15 mouse cellular contexts compared by ENCODE assay signal in the genomic region with DNA sequence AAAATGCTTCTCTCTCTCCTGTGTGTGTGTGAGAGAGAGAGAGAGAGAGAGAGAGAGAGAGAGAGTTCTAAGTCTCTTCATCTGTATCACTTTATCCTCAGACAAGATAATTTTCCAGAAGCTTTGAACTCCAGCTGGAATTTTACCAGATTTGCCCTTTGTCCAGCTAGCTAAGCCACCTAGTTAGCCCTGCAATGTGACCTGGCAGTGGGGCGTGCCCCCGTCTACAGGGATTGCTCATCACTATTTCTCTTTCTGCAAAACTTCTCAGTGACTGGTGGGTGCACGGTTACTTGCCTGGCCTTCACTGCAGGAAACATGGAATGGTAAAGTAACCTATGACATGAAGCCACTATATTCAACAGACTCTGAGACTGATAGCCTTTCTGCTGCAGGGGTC.
DNase-seq lines count a peak whose midpoint lies in the region; TF ChIP-seq lines count a peak whose summit lies in the region.
"Had no signal": no experiment of that assay in that cellular context is flagged by ENCODE, and none has a peak within 500 bp of the region (broad histone marks: within the 10 kb centered on the region; RNA-seq: fewer than 3 reads in every experiment).

No protein-coding gene starts in this region.

- intact Hi-C loops in left cerebral cortex, postnatal 4 days (cut with DNase I): no loop called here

- H3K4me3 ChIP-seq in layer of hippocampus, adult 2 months: no peak overlapping the region
- H3K4me3 ChIP-seq: embryonic facial prominence, embryonic 15.5 days; hindbrain, embryonic 10.5 days had no signal

- peak overlapping the region; percentile 81; the same call in 1 of the 2 replicates for H3K27ac ChIP-seq in layer of hippocampus, adult 2 months
- H3K27ac ChIP-seq: hindbrain, embryonic 10.5 days; kidney, postnatal 0 days had no signal

- no peak for DNase-seq in layer of hippocampus, adult 2 months (ENCODE audit: low spot score in 2 of 2)
- no peak for DNase-seq in layer of hippocampus, postnatal 36 days
- DNase-seq in adrenal gland, adult 8-10 months: peak; percentile 41
- DNase-seq in kidney, adult 8-10 months: peak; percentile 63 to 71
- peak; percentile 30 for DNase-seq in yolk sac, embryonic 10.5 days (ENCODE audit: low spot score)
- DNase-seq in left cerebral cortex, postnatal 4 days: no peak
- DNase-seq in cerebellum, adult 9-11 months: no peak
- DNase-seq: cerebellum, adult 11-12 months; cerebellum, postnatal 36 days; lung, adult 18-20 months; lung, postnatal 36 days; right cerebral cortex, postnatal 25 days had no signal

- no peak for TF ChIP-seq CTCF in layer of hippocampus, adult 2 months (conservative IDR thresholded peaks at IDR 0.05)

Comparison
In these comparisons a context has a peak if more than half of its experiments do, and no peak if none do; other contexts are left out.
1. DNase-seq: peak in adrenal gland, adult 8-10 months (single experiment), kidney, adult 8-10 months (2 of 2) and yolk sac, embryonic 10.5 days (single experiment); none in layer of hippocampus, adult 2 months (0 of 2), layer of hippocampus, postnatal 36 days (0 of 2), left cerebral cortex, postnatal 4 days (single experiment) and cerebellum, adult 9-11 months (single experiment).